Mouse (Mus musculus) kidney, postnatal 0 days (tissue): ENCODE results near the gene 7530416G11Rik. TPM values are rescaled to one million over a fixed set of nuclear protein-coding genes. Genes with fewer than 3 reads are reported as not detected.

Source experiments
- ATAC-seq: fragments of 200-750 bp; cut with Nextera tagmentation; replicated peaks from 2 replicates; pipeline ENCODE4 v1.8.0; 2017; ENCODE audit warnings: low read depth, moderate number of reproducible peaks, moderate TSS enrichment, moderate library complexity; ENCODE audit not compliant: low FRiP score
- DNase-seq: peaks from one replicate; pipeline ENCODE4 v3.0.0-alpha.2; 2016; ENCODE audit warnings: low spot score
- H3K27ac ChIP-seq: fragments of 300-500 bp; sonication (generic); 2 replicates; pipeline ENCODE4 v1.5.1; 2014; ENCODE audit warnings: mild to moderate bottlenecking
- H3K27me3 ChIP-seq: fragments of 300-500 bp; sonication (generic); 2 replicates; pipeline ENCODE4 v1.6.1; 2014; ENCODE audit warnings: low read length, mixed read lengths; ENCODE audit not compliant: insufficient read depth
- H3K36me3 ChIP-seq: fragments of 300-500 bp; sonication (generic); 2 replicates; pipeline ENCODE4 v1.6.1; 2014; ENCODE audit warnings: low read length, mixed read lengths; ENCODE audit not compliant: insufficient read depth
- H3K4me1 ChIP-seq: fragments of 300-500 bp; sonication (generic); replicated peaks from 2 replicates; pipeline ENCODE4 v1.6.1; 2014; ENCODE audit warnings: antibody characterized with exemption, low read length, mixed read lengths; ENCODE audit not compliant: insufficient read depth
- H3K4me2 ChIP-seq: fragments of 300-500 bp; sonication (generic); 2 replicates; pipeline ENCODE4 v1.6.1; 2014; ENCODE audit warnings: mild to moderate bottlenecking, low read length, moderate library complexity, mixed read lengths
- H3K4me3 ChIP-seq: fragments of 300-500 bp; sonication (generic); replicated peaks from 2 replicates; pipeline ENCODE4 v1.5.1; 2014; ENCODE audit warnings: low read depth, low read length
- H3K9ac ChIP-seq: fragments of 300-500 bp; sonication (generic); 2 replicates; pipeline ENCODE4 v1.6.1; 2014; ENCODE audit warnings: low read depth, low read length
- H3K9me3 ChIP-seq: fragments of 300-500 bp; sonication (generic); replicated peaks from 2 replicates; pipeline ENCODE4 v1.6.1; 2016; ENCODE audit warnings: low read length, inconsistent platforms, mixed read lengths
- CTCF ChIP-seq: IDR thresholded peaks from 2 replicates; pipeline ENCODE4 v1.5.1; 2016; ENCODE audit warnings: antibody characterized with exemption, low read depth, mild to moderate bottlenecking, moderate library complexity
- WGBS: fragments of 180-500 bp; shearing (Covaris S2); extraction: QIAGEN DNeasy Blood & Tissue Kit; methylation state at CpG from one replicate; pipeline ENCODE4 v1.1.7; 2014; 5-methylcytosine and 5-hydroxymethylcytosine counted together
- polyA plus RNA-seq: library from polyadenylated mRNA; unstranded; fragments of >200 nt; fragmentation: Nextera tagmentation; extraction: Ambion mirVana; gene quantifications from 2 replicates; pipeline ENCODE4 v1.2.1, GENCODE M21; 2015

7530416G11Rik gene
- polyA plus RNA-seq, 1 experiment from 2014 or later, result not detected

DNA sequence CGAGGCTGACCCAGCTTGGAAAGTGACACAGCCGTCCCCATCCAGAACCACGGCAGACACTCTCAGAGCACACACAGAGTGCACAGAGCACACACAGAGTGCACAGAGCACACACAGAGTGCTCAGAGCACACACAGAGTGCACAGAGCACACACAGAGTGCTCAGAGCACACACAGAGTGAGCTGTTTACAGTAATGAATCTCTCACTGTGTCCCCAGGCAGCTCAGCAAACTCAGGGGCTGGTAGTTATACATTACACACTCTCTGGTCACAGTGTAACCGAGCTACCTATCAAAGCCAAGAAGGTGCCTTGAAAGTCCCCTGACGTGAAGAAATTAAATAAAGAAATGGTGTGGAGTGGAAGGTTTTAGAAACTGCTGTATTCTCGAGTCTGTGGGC is 33.6 kb downstream of the 7530416G11Rik start:
- WGBS, result 61% methylated on average over 6 of the region's 6 CpGs
- Histone ChIP-seq H3K9ac (no peak overlapping the region), H3K27me3 (no peaks in the 10 kb centered on the region), H3K36me3 (0 out of 2 replicates have a peak, but pooled peaks cover 15% of the 10 kb centered on the region), H3K9me3 (no peaks in the 10 kb centered on the region), H3K4me1 (no peaks in the 10 kb centered on the region), H3K4me3 (no peak overlapping the region), H3K27ac (no peak overlapping the region), H3K4me2 (no peak overlapping the region)
- DNase-seq (no peak), ATAC-seq (0 out of 2 replicates have a peak, but pooled peaks have one; percentile 52)
- no peak for TF ChIP-seq CTCF

DNA sequence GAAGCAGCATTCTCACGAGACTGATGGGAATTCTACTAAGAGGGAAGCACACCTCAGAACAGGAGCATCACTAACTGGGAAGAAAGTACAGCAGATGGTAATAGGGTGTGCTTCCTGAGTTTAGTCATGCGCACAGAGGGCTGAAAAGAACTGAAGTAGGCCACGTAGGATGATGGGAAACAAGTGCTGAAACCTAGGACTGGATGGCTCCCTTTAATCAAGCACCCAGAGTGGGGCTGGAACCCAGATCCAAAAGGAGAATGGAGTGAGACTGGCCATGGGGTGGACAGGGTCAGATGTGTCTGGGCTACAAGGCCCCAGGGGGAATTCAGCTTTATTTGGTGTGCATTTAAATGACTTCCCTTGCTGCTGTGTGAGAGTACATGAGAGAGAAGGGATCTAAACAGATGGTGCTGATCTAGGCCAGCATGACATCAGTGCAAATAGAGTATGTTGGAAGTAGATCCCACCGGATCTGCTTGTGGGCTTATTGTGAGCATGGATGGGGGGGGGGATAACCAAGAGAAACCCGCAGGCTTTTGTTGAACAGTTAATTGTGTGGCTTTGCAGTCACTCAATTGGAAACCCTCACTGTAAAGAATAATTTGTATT is 36.5 kb downstream of the 7530416G11Rik start:
- Histone ChIP-seq H3K9ac (no peak overlapping the region), H3K4me3 (no peak overlapping the region), H3K27ac (no peak overlapping the region), H3K4me1 (no peaks in the 10 kb centered on the region), H3K27me3 (no peaks in the 10 kb centered on the region), H3K4me2 (no peak overlapping the region), H3K9me3 (no peaks in the 10 kb centered on the region), H3K36me3 (peaks cover 16% of the 10 kb centered on the region; the same call in 1 of the 2 replicates)
- 91% methylated on average over 5 of the region's 5 CpGs for WGBS
- DNase-seq, result no peak
- no peak for TF ChIP-seq CTCF
- ATAC-seq, result no peak

DNA sequence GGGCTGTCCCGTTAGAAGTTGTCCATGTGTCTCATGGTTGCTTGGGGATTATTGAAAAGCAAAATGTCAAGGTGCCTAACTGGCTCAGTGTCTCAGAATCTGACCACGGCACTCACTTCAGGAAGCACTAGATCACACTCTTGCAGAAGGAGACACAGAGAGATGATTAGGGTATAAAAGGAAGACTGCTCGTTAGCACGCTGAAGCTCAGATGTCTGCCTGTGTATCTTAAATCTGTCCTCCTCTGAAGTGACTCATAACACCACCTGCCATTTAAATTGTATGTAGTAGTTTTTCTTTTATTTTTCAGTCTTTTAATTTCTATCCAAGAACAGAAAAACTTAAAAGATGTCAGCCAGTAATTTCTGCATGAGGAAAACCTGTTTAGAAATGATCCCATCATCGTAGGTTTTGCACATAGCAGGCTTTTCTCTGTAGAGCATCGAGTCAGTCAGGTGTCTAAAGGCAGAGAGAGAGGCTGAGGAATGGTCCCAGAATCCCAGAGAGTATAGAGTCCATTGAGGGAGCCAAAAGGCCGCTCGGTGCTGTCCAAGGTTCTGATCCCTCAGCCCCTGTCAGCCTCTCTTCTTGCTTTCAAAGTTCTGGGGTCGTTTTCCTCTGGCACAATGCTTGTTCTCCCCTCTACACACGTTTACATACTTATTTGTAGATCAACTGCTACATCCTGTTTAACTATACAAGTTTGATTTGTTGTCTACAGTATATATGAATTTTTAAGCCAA is 38.0 kb downstream of the 7530416G11Rik start:
- Histone ChIP-seq H3K9ac (no peak overlapping the region), H3K27me3 (no peaks in the 10 kb centered on the region), H3K4me3 (no peak overlapping the region), H3K9me3 (no peaks in the 10 kb centered on the region), H3K27ac (no peak overlapping the region), H3K4me2 (no peak overlapping the region), H3K4me1 (no peaks in the 10 kb centered on the region), H3K36me3 (peaks cover 16% of the 10 kb centered on the region; the same call in 1 of the 2 replicates)
- ATAC-seq, result no peak
- WGBS, result 55% methylated on average over 10 of the region's 10 CpGs
- peak; percentile 67 for DNase-seq
- TF ChIP-seq CTCF, result no peak

DNA sequence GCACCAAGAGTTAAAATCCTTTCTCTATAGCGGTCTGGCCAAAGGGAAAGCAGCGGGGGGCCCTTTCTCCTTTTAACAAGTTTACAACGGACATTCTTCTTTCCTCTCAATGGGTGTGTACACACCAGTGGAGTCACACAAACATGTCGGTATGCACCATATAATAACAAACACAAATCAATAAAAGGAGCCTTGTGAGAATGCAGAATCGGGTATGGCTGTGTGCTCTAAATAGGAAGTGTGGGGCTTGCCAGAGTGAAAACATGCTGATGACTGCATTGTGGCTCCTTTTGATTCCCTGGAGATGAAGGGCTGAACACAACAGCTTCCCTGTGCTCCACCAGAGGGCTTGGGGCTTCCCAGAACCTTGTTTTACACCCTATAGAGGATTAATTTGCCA is 38.8 kb downstream of the 7530416G11Rik start:
- Histone ChIP-seq H3K27ac (no peak overlapping the region), H3K9ac (no peak overlapping the region), H3K4me2 (no peak overlapping the region), H3K27me3 (no peaks in the 10 kb centered on the region), H3K36me3 (peaks cover 16% of the 10 kb centered on the region; the same call in 1 of the 2 replicates), H3K9me3 (no peaks in the 10 kb centered on the region), H3K4me3 (no peak overlapping the region), H3K4me1 (no peaks in the 10 kb centered on the region)
- no peak for ATAC-seq
- no peak for DNase-seq
- WGBS, result 30% methylated on average over 5 of the region's 5 CpGs
- TF ChIP-seq CTCF, result no peak

DNA sequence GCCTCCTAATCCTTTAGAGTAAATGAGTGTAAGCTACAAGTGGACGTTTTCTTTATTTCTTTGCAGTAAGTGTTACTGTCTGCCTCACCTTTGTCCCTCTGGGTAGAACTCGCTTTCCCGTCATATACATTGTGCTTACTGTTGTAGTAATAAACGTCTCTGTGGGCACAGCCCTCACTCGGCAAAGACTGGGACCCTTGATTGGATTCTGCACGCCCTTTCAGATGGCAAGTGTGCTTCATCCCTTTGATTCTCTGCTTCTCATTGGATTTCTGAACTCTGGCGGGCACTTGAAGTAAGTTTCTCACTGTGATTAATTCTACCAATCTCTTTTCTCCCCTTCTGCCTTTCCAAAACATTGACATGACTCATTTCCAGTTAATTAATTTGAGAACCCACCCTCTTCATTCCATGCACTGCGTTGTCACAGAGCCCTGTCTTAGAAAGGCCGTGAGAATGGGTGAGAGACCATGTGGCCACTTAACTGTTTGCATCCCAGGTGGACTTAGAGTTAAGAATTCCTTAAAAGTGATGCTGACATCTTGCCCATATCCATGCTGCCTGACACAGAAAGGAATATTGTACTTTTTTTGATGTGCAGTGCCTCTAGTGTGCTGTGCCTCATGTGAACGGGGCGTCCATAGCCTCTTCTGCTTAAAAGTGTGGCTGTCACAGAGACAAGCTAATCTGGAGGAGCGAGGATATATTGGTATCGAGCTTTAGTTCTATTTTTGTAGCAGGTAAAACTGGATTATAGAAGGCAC is 39.8 kb downstream of the 7530416G11Rik start:
- DNase-seq (no peak), ATAC-seq (no peak)
- no peak for TF ChIP-seq CTCF
- Histone ChIP-seq H3K36me3 (peaks cover 16% of the 10 kb centered on the region; the same call in 1 of the 2 replicates), H3K4me1 (no peaks in the 10 kb centered on the region), H3K27me3 (no peaks in the 10 kb centered on the region), H3K4me3 (no peak overlapping the region), H3K9ac (no peak overlapping the region), H3K4me2 (no peak overlapping the region), H3K9me3 (no peaks in the 10 kb centered on the region), H3K27ac (no peak overlapping the region)
- WGBS, result 68% methylated on average over 13 of the region's 13 CpGs

DNA sequence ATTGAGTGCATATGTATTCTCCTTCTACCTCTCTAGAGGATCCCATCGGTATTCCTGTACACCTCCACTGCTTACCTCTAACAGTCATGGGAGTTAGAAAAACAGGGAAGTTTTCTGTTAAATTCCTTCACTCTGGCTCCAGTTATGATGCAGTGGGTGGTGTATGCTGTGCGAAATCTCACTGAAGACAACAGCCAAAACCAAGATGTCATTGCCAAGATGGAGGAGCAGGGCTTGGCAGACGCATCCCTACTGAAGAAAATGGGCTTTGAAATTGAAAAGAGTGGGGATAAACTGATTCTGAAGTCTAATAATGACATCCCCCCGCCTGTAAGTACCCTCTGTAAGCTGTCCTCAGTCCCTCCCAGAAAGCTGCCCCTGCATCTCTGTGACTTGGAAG is 40.9 kb downstream of the 7530416G11Rik start:
- 84% methylated on average over 4 of the region's 4 CpGs for WGBS
- no peak overlapping the region for H3K27ac ChIP-seq
- H3K4me1 ChIP-seq, result no peaks in the 10 kb centered on the region
- DNase-seq, result no peak
- H3K4me2 ChIP-seq, result no peak overlapping the region
- H3K4me3 ChIP-seq, result no peak overlapping the region
- no peak for TF ChIP-seq CTCF
- H3K9me3 ChIP-seq, result no peaks in the 10 kb centered on the region
- no peak for ATAC-seq
- peaks cover 14% of the 10 kb centered on the region; the same call in 1 of the 2 replicates for H3K36me3 ChIP-seq
- H3K9ac ChIP-seq, result no peak overlapping the region
- no peaks in the 10 kb centered on the region for H3K27me3 ChIP-seq
